ENCODE assay signal across 17 mouse cellular contexts in the genomic region with DNA sequence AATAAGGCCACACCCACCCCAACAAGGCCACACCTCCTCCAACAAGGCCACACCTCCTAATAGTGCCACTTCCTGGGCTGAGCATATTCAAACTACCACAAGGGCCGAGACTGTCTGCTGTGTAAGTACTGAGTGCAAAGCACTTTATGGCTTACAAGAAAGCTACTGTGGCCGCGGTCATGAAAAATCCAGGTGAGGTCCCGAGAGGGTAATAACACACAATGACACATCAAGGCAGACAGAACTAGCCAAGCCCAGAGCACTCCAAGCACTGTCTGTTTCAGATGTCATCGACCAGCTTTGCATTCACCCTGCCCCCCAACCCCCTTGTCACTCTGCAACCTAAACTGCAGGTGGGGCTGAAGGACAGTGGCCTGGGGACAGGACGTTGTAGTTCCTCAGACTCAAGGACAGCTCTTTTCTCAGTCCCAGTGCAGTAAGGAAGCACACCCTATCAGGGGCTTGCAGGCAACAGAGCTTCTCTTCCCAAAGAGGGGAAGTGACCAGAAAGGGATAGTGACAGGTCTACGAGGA. TPM values are rescaled to one million over a fixed set of nuclear protein-coding genes. Genes with fewer than 3 reads are reported as not detected.
A peak's percentile ranks its signal among the peaks of the same experiment; 100 is the strongest.
DNase-seq lines count a peak whose midpoint lies in the region; ATAC-seq and TF ChIP-seq lines count a peak whose summit lies in the region.
"Had no signal": no experiment of that assay in that cellular context is flagged by ENCODE, and none has a peak within 500 bp of the region (broad histone marks: within the 10 kb centered on the region; RNA-seq: fewer than 3 reads in every experiment).

No protein-coding gene starts in this region.

- no peak for DNase-seq in kidney, postnatal 0 days (ENCODE audit: low spot score)
- no peak for DNase-seq in kidney, adult 9 months
- DNase-seq in MEL (ENCODE audit: low read depth, low spot score) = peak; percentile 79
- no peak for DNase-seq in gastrocnemius, postnatal 36 days
- no peak for DNase-seq in layer of hippocampus, postnatal 25 days (ENCODE audit: extremely low spot score in 1 of 2, low spot score in 1 of 2)
- DNase-seq in hindbrain, embryonic 10.5 days (ENCODE audit: low spot score) = no peak
- DNase-seq: embryo, embryonic 11 days; left cerebral cortex, postnatal 4 days; retina, postnatal 1 day; thymus, postnatal 4 days had no signal

- no peak overlapping the region for H3K27ac ChIP-seq in kidney, postnatal 0 days
- H3K27ac ChIP-seq in MEL (ENCODE audit: control insufficient read depth, low read depth, low read length) = peak overlapping the region; percentile 68
- H3K27ac ChIP-seq in intestine, embryonic 16.5 days (ENCODE audit: low read length) = peak overlapping the region; percentile 51; the same call in 1 of the 2 replicates
- no peak overlapping the region for H3K27ac ChIP-seq in hindbrain, embryonic 10.5 days
- H3K27ac ChIP-seq: hindbrain, embryonic 13.5 days had no signal

- H3K4me1 ChIP-seq in kidney, postnatal 0 days (replicated peaks; ENCODE audit: insufficient read depth, low read length) = no peaks in the 10 kb centered on the region
- peaks cover 5 to 25% of the 10 kb centered on the region in 2 experiments; a peak in 3 of 4 replicates for H3K4me1 ChIP-seq in MEL (ENCODE audit: control insufficient read depth in 1 of 2, insufficient read depth in 2 of 2, low read length in 2 of 2)
- 0 out of 2 replicates have a peak, but pooled peaks cover 7% of the 10 kb centered on the region for H3K4me1 ChIP-seq in intestine, embryonic 16.5 days (ENCODE audit: control insufficient read depth, insufficient read depth, low read length)
- peaks cover 12% of the 10 kb centered on the region; the same call in 1 of the 2 replicates for H3K4me1 ChIP-seq in hindbrain, embryonic 10.5 days (replicated peaks)
- H3K4me1 ChIP-seq: hindbrain, embryonic 13.5 days had no signal

- no peaks in the 10 kb centered on the region for H3K36me3 ChIP-seq in kidney, postnatal 0 days (ENCODE audit: insufficient read depth, low read length)
- peaks cover 0 to 5% of the 10 kb centered on the region in 2 experiments; a peak in 1 of 4 replicates for H3K36me3 ChIP-seq in MEL (ENCODE audit: control insufficient read depth in 1 of 2, insufficient read depth in 2 of 2, low read length in 2 of 2)
- no peaks in the 10 kb centered on the region for H3K36me3 ChIP-seq in intestine, embryonic 16.5 days (ENCODE audit: control insufficient read depth, insufficient read depth, low read length)
- H3K36me3 ChIP-seq in hindbrain, embryonic 10.5 days = peaks cover 50% of the 10 kb centered on the region

- WGBS in kidney, postnatal 0 days = 36% methylated on average over 7 of the region's 7 CpGs
- 27% methylated on average over 7 of the region's 7 CpGs for WGBS in intestine, embryonic 16.5 days
- 45% methylated on average over 7 of the region's 7 CpGs for WGBS in hindbrain, embryonic 10.5 days

- peak in 1 of 2 experiments; percentile 53; a peak in 2 of 4 replicates for TF ChIP-seq POLR2A in MEL (IDR thresholded peaks at IDR 0.05; ENCODE audit: control insufficient read depth in 1 of 2, insufficient read depth in 1 of 2, low read depth in 1 of 2, low read length in 2 of 2, poor library complexity in 1 of 2)

- H3K4me3 ChIP-seq in kidney, postnatal 0 days (replicated peaks; ENCODE audit: low read depth, low read length) = no peak overlapping the region
- H3K4me3 ChIP-seq in MEL (ENCODE audit: control insufficient read depth in 1 of 2, insufficient read depth in 1 of 2, low read depth in 2 of 2, low read length in 2 of 2) = peak overlapping the region; percentile 49 to 86
- peak overlapping the region; percentile 13; the same call in 1 of the 2 replicates for H3K4me3 ChIP-seq in intestine, embryonic 16.5 days (ENCODE audit: low read length)
- no peak overlapping the region for H3K4me3 ChIP-seq in hindbrain, embryonic 10.5 days
- H3K4me3 ChIP-seq: hindbrain, embryonic 13.5 days had no signal

- H3K9me3 ChIP-seq in kidney, postnatal 0 days (replicated peaks; ENCODE audit: low read length) = no peaks in the 10 kb centered on the region
- no peaks in the 10 kb centered on the region for H3K9me3 ChIP-seq in MEL (replicated peaks; ENCODE audit: insufficient read depth, low read length)
- no peaks in the 10 kb centered on the region for H3K9me3 ChIP-seq in intestine, embryonic 16.5 days (ENCODE audit: control insufficient read depth, low read length)
- H3K9me3 ChIP-seq in hindbrain, embryonic 10.5 days = no peaks in the 10 kb centered on the region
- H3K9me3 ChIP-seq: hindbrain, embryonic 13.5 days had no signal

- H3K79me2 ChIP-seq in MEL (ENCODE audit: control insufficient read depth, insufficient read depth, low read length, poor library complexity) = no peaks in the 10 kb centered on the region

- no peaks in the 10 kb centered on the region for H3K27me3 ChIP-seq in kidney, postnatal 0 days (ENCODE audit: insufficient read depth, low read length)
- H3K27me3 ChIP-seq in MEL (ENCODE audit: control insufficient read depth in 1 of 2, insufficient read depth in 2 of 2, low read length in 2 of 2) = no peaks in the 10 kb centered on the region
- no peaks in the 10 kb centered on the region for H3K27me3 ChIP-seq in intestine, embryonic 16.5 days (replicated peaks; ENCODE audit: control insufficient read depth, insufficient read depth, low read length)
- H3K27me3 ChIP-seq in hindbrain, embryonic 10.5 days (ENCODE audit: insufficient read depth, poor library complexity, severe bottlenecking) = 0 out of 2 replicates have a peak, but pooled peaks cover 7% of the 10 kb centered on the region
- H3K27me3 ChIP-seq: hindbrain, embryonic 13.5 days had no signal

- ATAC-seq in kidney, postnatal 0 days (replicated peaks; ENCODE audit: low FRiP score, low read depth) = 0 out of 2 replicates have a peak, but pooled peaks have one; percentile 22
- peak; percentile 50 for ATAC-seq in intestine, embryonic 16.5 days
- 0 out of 2 replicates have a peak, but pooled peaks have one; percentile 23 for ATAC-seq in megakaryocyte-erythroid progenitor cell, adult 5-6 weeks (replicated peaks; ENCODE audit: low FRiP score, low TSS enrichment, poor library complexity, severe bottlenecking)
- ATAC-seq: forebrain, embryonic 14.5 days had no signal

- no peak for TF ChIP-seq RAD21 in MEL (IDR thresholded peaks at IDR 0.05; ENCODE audit: low read depth, low read length)

- TF ChIP-seq EP300 in MEL (IDR thresholded peaks at IDR 0.05; ENCODE audit: low read depth in 1 of 2, low read length in 2 of 2) = peak; percentile 45 to 48

- TF ChIP-seq CTCF in kidney, postnatal 0 days (IDR thresholded peaks at IDR 0.05; ENCODE audit: low read depth) = no peak; the same call in 1 of the 2 replicates
- peak in 1 of 3 experiments; percentile 6; a peak in 1 of 6 replicates for TF ChIP-seq CTCF in MEL (IDR thresholded peaks at IDR 0.05 in 2 of 3, conservative IDR thresholded peaks at IDR 0.05 in 1 of 3; ENCODE audit: control insufficient read depth in 1 of 3, insufficient read depth in 1 of 3, low read depth in 2 of 3, low read length in 3 of 3, poor library complexity in 1 of 3, severe bottlenecking in 1 of 3)

- H3K9ac ChIP-seq in kidney, postnatal 0 days (ENCODE audit: low read depth, low read length) = no peak overlapping the region
- peak overlapping the region; percentile 56 for H3K9ac ChIP-seq in MEL (ENCODE audit: control insufficient read depth, low read depth, low read length, poor library complexity, severe bottlenecking)
- H3K9ac ChIP-seq in intestine, embryonic 16.5 days (ENCODE audit: low read depth, low read length) = no peak overlapping the region
- H3K9ac ChIP-seq: hindbrain, embryonic 13.5 days had no signal

- intact Hi-C loops in gastrocnemius, postnatal 36 days (cut with DNase I) = no loop called here

- no peak overlapping the region for H3K4me2 ChIP-seq in kidney, postnatal 0 days (ENCODE audit: low read length)
- peak overlapping the region; percentile 25; the same call in 1 of the 2 replicates for H3K4me2 ChIP-seq in intestine, embryonic 16.5 days (ENCODE audit: low read depth, low read length)
- H3K4me2 ChIP-seq: hindbrain, embryonic 13.5 days had no signal

RNA-seq across cellular contexts. Expression of a gene that starts 27.8 kb away (rescaled TPM):
- 52.6 and 58.0 TPM in 2 replicates for polyA plus RNA-seq in kidney, postnatal 0 days (2015; fragmentation: Nextera tagmentation; extraction: Ambion mirVana)
- not detected in 2 replicates for total RNA-seq in MEL (2012; rRNA removed)
- under 1 TPM in 1 of 2 experiments, not detected in 1; 0.21 TPM for polyA plus RNA-seq in MEL (2012; ENCODE audit: insufficient read depth in 1 of 2, insufficient read length in 2 of 2, low read depth in 1 of 2, low replicate concordance in 2 of 2, missing spikeins in 1 of 2)
- polyA plus RNA-seq in intestine, embryonic 16.5 days (2015; fragmentation: Nextera tagmentation; extraction: Ambion mirVana) = 20.6 and 22.8 TPM in 2 replicates
- total RNA-seq in megakaryocyte-erythroid progenitor cell, adult 5-6 weeks (2014; fragmentation: Nextera tagmentation) = not detected in 2 replicates
- not detected in 2 replicates for total RNA-seq in megakaryocyte-erythroid progenitor cell, adult 5-6 weeks (2017)
- 10 to 100 TPM; 55.4 to 76.6 TPM for total RNA-seq in gastrocnemius, postnatal 36 days (2021)
- total RNA-seq in layer of hippocampus, postnatal 25 days (2021) = 10 to 100 TPM in 1 of 2 experiments, 1 to 10 TPM in 1; 9.2 to 12.9 TPM
- polyA plus RNA-seq in hindbrain, embryonic 10.5 days (2016; fragmentation: Nextera tagmentation; extraction: Ambion mirVana) = 53.1 and 65.7 TPM in 2 replicates

RNA-seq across cellular contexts. Expression of a gene that starts 29.0 kb away (rescaled TPM):
- polyA plus RNA-seq in kidney, postnatal 0 days (2015; fragmentation: Nextera tagmentation; extraction: Ambion mirVana) = 14.3 and 15.9 TPM in 2 replicates
- not detected in 2 replicates for total RNA-seq in MEL (2012; rRNA removed)
- under 1 TPM in 1 of 2 experiments, not detected in 1; 0.04 TPM for polyA plus RNA-seq in MEL (2012; ENCODE audit: insufficient read depth in 1 of 2, insufficient read length in 2 of 2, low read depth in 1 of 2, low replicate concordance in 2 of 2, missing spikeins in 1 of 2)
- not detected in 2 replicates for polyA plus RNA-seq in intestine, embryonic 16.5 days (2015; fragmentation: Nextera tagmentation; extraction: Ambion mirVana)
- not detected in 2 replicates for total RNA-seq in megakaryocyte-erythroid progenitor cell, adult 5-6 weeks (2014; fragmentation: Nextera tagmentation)
- total RNA-seq in megakaryocyte-erythroid progenitor cell, adult 5-6 weeks (2017) = not detected in 2 replicates
- total RNA-seq in gastrocnemius, postnatal 36 days (2021) = not detected
- total RNA-seq in layer of hippocampus, postnatal 25 days (2021) = not detected
- polyA plus RNA-seq in hindbrain, embryonic 10.5 days (2016; fragmentation: Nextera tagmentation; extraction: Ambion mirVana) = 0.84 TPM in 1 of 2 replicates, not detected in the other
- total RNA-seq: adrenal gland, postnatal 14 days; gastrocnemius, postnatal 4 days; left cerebral cortex, postnatal 4 days had no signal
- polyA plus RNA-seq: large intestine, adult 2 months had no signal

RNA-seq across cellular contexts. Expression of a gene that starts 57.2 kb away (rescaled TPM):
- 542 and 545 TPM in 2 replicates for polyA plus RNA-seq in kidney, postnatal 0 days (2015; fragmentation: Nextera tagmentation; extraction: Ambion mirVana)
- not detected in 2 replicates for total RNA-seq in MEL (2012; rRNA removed)
- under 1 TPM in 1 of 2 experiments, not detected in 1; 0.60 TPM for polyA plus RNA-seq in MEL (2012; ENCODE audit: insufficient read depth in 1 of 2, insufficient read length in 2 of 2, low read depth in 1 of 2, low replicate concordance in 2 of 2, missing spikeins in 1 of 2)
- polyA plus RNA-seq in intestine, embryonic 16.5 days (2015; fragmentation: Nextera tagmentation; extraction: Ambion mirVana) = 4.0 and 4.5 TPM in 2 replicates
- not detected in 2 replicates for total RNA-seq in megakaryocyte-erythroid progenitor cell, adult 5-6 weeks (2014; fragmentation: Nextera tagmentation)
- not detected in 2 replicates for total RNA-seq in megakaryocyte-erythroid progenitor cell, adult 5-6 weeks (2017)
- 100 to 1,000 TPM; 839 to 956 TPM for total RNA-seq in gastrocnemius, postnatal 36 days (2021)
- total RNA-seq in layer of hippocampus, postnatal 25 days (2021) = 100 to 1,000 TPM; 108 to 111 TPM
- 12.3 and 33.1 TPM in 2 replicates for polyA plus RNA-seq in hindbrain, embryonic 10.5 days (2016; fragmentation: Nextera tagmentation; extraction: Ambion mirVana)

RNA-seq across cellular contexts. Expression of a gene that starts 57.2 kb away (rescaled TPM):
- polyA plus RNA-seq in kidney, postnatal 0 days (2015; fragmentation: Nextera tagmentation; extraction: Ambion mirVana) = 0.69 and 1.2 TPM in 2 replicates
- not detected in 2 replicates for total RNA-seq in MEL (2012; rRNA removed)
- polyA plus RNA-seq in MEL (2012; ENCODE audit: insufficient read depth in 1 of 2, insufficient read length in 2 of 2, low read depth in 1 of 2, low replicate concordance in 2 of 2, missing spikeins in 1 of 2) = not detected
- not detected in 2 replicates for polyA plus RNA-seq in intestine, embryonic 16.5 days (2015; fragmentation: Nextera tagmentation; extraction: Ambion mirVana)
- not detected in 2 replicates for total RNA-seq in megakaryocyte-erythroid progenitor cell, adult 5-6 weeks (2014; fragmentation: Nextera tagmentation)
- not detected in 2 replicates for total RNA-seq in megakaryocyte-erythroid progenitor cell, adult 5-6 weeks (2017)
- under 1 TPM in 1 of 2 experiments, not detected in 1; 0.77 TPM for total RNA-seq in gastrocnemius, postnatal 36 days (2021)
- 1 to 10 TPM; 1.2 to 1.4 TPM for total RNA-seq in layer of hippocampus, postnatal 25 days (2021)
- not detected in 2 replicates for polyA plus RNA-seq in hindbrain, embryonic 10.5 days (2016; fragmentation: Nextera tagmentation; extraction: Ambion mirVana)

Comparison
In these comparisons a context has a peak if more than half of its experiments do, and no peak if none do; other contexts are left out.
1. H3K27ac ChIP-seq: peak in MEL (single experiment) and intestine, embryonic 16.5 days (single experiment); none in kidney, postnatal 0 days (single experiment) and hindbrain, embryonic 10.5 days (single experiment).
2. H3K4me3 ChIP-seq: peak in MEL (2 of 2) and intestine, embryonic 16.5 days (single experiment); none in kidney, postnatal 0 days (single experiment) and hindbrain, embryonic 10.5 days (single experiment).
3. RNA of a gene that starts 57.2 kb away (total RNA-seq): 839 to 956 TPM in gastrocnemius, postnatal 36 days and 108 to 111 TPM in layer of hippocampus, postnatal 25 days; not detected in MEL and not detected in megakaryocyte-erythroid progenitor cell, adult 5-6 weeks; every median in the first group is over 100 times any median in the second.
4. Peak in every context shown above with its lines, with median percentiles within 50 percentile points of each other: ATAC-seq.